Mouse (Mus musculus) stomach, embryonic 16.5 days (tissue): ENCODE data around the gene Rad21l. TPM values are rescaled to one million over a fixed set of nuclear protein-coding genes. Genes with fewer than 3 reads are reported as not detected.
"Not testable (repeated sequence)": the region's sequence is repeated elsewhere in the genome, so short reads cannot be mapped to it uniquely, and the experiment has no call there.

Experiments
- ATAC-seq: fragments of 200-750 bp; cut with Nextera tagmentation; 2 replicates; pipeline ENCODE4 v1.8.0; 2017; ENCODE audit warnings: moderate number of reproducible peaks, moderate TSS enrichment; ENCODE audit not compliant: insufficient read depth, low FRiP score
- H3K27ac ChIP-seq: fragments of 300-500 bp; sonication (generic); 2 replicates; pipeline ENCODE4 v1.5.1; 2014; ENCODE audit warnings: low read length
- H3K27me3 ChIP-seq: fragments of 300-500 bp; sonication (generic); 2 replicates; pipeline ENCODE4 v1.6.1; 2014; ENCODE audit warnings: low read length, control low read depth, mixed read lengths; ENCODE audit not compliant: control insufficient read depth, insufficient read depth
- H3K36me3 ChIP-seq: fragments of 300-500 bp; sonication (generic); 2 replicates; pipeline ENCODE4 v1.6.1; 2014; ENCODE audit warnings: low read length; ENCODE audit not compliant: control insufficient read depth, insufficient read depth
- H3K4me1 ChIP-seq: fragments of 300-500 bp; sonication (generic); 2 replicates; pipeline ENCODE4 v1.6.1; 2014; ENCODE audit warnings: low read length, control low read depth, mixed read lengths; ENCODE audit not compliant: control insufficient read depth, insufficient read depth
- H3K4me2 ChIP-seq: fragments of 300-500 bp; sonication (generic); 2 replicates; pipeline ENCODE4 v1.6.1; 2014; ENCODE audit warnings: low read depth, low read length, mixed read lengths
- H3K4me3 ChIP-seq: fragments of 300-500 bp; sonication (generic); replicated peaks from 2 replicates; pipeline ENCODE4 v1.5.1; 2014; ENCODE audit warnings: mild to moderate bottlenecking, low read length
- H3K9ac ChIP-seq: fragments of 300-500 bp; sonication (generic); 2 replicates; pipeline ENCODE4 v1.6.1; 2014; ENCODE audit warnings: low read length
- H3K9me3 ChIP-seq: fragments of 300-500 bp; sonication (generic); replicated peaks from 2 replicates; pipeline ENCODE4 v1.6.1; 2016; ENCODE audit warnings: low read length, control low read depth; ENCODE audit not compliant: control insufficient read depth
- WGBS: fragments of 180-500 bp; shearing (Covaris S2); extraction: QIAGEN DNeasy Blood & Tissue Kit; methylation state at CpG from one replicate; pipeline ENCODE4 v1.1.7; 2014; 5-methylcytosine and 5-hydroxymethylcytosine counted together
- polyA plus RNA-seq: library from polyadenylated mRNA; unstranded; fragments of >200 nt; fragmentation: Nextera tagmentation; extraction: Ambion mirVana; gene quantifications from 2 replicates; pipeline ENCODE4 v1.2.1, GENCODE M21; 2015

Gene Rad21l
- polyA plus RNA-seq, 1 experiment from 2014 or later: not detected

DNA sequence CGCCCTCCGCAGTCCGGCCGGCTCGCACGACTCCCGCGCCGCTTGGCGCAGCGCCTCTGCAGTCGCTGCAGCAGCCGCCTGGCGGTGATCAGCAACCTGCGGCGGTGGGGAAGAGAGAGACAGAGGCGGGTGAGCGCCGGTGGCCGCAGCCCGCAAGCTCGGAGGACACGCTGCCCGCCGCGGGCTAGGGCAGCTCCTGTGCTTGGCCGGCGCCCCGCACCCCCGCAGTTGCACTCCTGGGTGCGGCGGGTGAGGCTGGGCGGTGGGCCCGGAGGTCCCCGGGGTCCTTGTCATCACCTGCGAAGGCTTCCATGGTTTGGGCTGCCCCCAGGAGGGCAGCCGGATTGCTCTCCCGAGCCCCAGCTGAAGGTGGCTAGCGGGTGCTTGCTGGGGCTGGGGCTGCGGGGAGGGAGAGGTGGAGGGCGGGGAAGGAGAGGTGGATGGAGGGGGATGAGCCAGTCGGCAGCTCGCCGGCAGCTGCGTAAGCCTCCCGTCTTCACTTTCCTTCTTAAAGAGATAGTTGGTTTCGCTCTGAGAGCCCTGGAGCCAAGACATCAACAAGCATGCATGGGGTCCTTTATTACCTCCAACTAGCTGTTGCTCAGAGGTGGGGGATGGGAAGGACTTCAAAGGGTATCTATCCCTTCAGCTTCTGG lies 36.0 kb downstream of the Rad21l start, which contains the start of gene Snph:
TSS of gene Snph (minus strand) at position 435 of the 656 bp plus-strand sequence.
- Histone ChIP-seq H3K36me3 (no peaks in the 10 kb centered on the region), H3K27ac (no peak within 1 kb of the TSS), H3K9me3 (no peaks in the 10 kb centered on the region), H3K27me3 (peaks cover 22% of the 10 kb centered on the region), H3K9ac (peak within 1 kb of the TSS; percentile 75), H3K4me2 (peak within 1 kb of the TSS; percentile 99), H3K4me3 (peak within 1 kb of the TSS; percentile 64), H3K4me1 (peaks cover 5% of the 10 kb centered on the region)
- peak; percentile 71; the same call in 1 of the 2 replicates for ATAC-seq
- WGBS: under 1% methylated on average over 46 of the region's 47 CpGs

DNA sequence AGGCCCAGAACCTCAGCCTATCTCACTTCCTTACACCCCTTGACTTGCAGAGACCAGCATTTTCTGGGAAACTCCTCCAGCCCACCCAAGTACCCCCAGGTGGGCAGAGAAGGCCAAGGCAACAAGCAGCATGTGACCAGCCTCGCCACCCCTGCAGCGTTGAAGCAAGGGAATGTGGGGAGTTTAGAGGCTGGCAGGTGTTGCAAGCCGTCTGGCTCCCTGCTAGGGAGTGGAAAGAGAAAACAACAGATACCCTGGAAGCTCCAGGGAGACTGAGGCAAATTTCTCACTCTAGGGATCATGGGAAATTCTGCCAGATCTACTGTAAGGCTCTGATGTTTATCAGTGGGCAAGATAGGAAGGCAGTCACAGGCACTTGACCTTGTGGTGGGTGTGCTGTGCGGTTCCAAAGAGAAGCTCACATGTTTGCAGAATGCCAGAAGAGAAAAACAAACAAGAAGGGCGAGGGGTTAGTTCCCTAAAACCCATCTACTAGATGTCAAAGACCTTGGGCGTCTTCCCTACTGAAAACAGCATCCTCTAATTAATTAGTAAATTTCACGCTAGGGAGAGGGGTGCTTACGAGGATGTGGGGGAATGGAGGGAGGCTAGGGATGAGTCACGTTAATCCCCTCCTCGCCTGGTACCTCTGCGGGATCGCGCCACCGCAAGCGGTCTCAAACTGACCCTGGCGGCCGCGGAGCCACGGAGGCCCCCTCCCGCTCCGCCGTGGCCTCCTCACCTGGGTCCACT lies 36.8 kb downstream of the Rad21l start:
- H3K9me3 ChIP-seq: no peaks in the 10 kb centered on the region
- H3K27me3 ChIP-seq: peaks cover 22% of the 10 kb centered on the region
- no peak for ATAC-seq
- H3K4me3 ChIP-seq: peak overlapping the region; percentile 64
- peak overlapping the region; percentile 75 for H3K9ac ChIP-seq
- peaks cover 5% of the 10 kb centered on the region for H3K4me1 ChIP-seq
- peak overlapping the region; percentile 99 for H3K4me2 ChIP-seq
- WGBS: 7% methylated on average over 22 of the region's 22 CpGs
- no peaks in the 10 kb centered on the region for H3K36me3 ChIP-seq
- H3K27ac ChIP-seq: no peak overlapping the region

DNA sequence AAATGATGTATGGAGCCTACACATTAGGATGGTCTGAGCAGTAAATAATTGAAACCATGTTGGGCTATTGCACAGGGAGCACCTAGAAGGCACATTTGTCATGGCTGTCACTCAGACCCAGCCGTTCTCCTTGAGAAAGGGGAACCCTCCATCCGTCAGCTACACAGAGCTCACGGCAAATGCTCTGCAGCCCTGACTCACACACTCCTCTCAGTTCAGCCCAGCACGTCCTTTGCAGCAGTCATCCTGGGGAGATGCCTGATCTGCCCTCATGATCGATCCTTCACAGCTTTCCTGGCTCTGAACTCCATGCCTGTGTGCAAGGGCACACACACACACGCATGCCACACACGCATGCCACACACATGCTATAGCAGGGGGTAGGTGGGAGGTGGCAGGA lies 39.0 kb downstream of the Rad21l start:
- no peak overlapping the region for H3K9ac ChIP-seq
- no peaks in the 10 kb centered on the region for H3K36me3 ChIP-seq
- no peak for ATAC-seq

DNA sequence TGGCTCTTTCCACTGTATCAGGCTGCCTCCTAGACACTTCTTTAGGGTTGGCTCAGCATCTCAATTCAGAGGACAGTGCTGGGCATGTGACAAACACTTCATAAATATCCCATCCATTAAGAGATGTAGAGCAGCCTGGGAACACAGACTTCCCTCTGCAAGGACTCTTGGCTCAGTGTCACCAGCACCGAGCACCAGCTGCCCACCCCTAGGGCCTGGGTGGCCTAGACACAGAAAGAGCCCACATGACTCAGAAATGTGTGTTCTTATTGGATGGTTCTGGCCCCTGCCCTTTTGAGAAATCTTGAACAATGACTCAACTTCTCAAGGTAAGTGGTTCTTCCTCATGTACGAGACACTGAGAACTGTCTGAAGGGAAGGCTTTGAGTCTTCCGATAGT lies 40.3 kb downstream of the Rad21l start:
- no peak for ATAC-seq
- H3K36me3 ChIP-seq: no peaks in the 10 kb centered on the region
- 86% methylated on average over 3 of the region's 3 CpGs for WGBS

More for the DNA sequence above, 39.0 kb downstream of the Rad21l start:
- no peaks in the 10 kb centered on the region for H3K9me3 ChIP-seq
- H3K4me1 ChIP-seq: peaks cover 5% of the 10 kb centered on the region
- H3K4me2 ChIP-seq: no peak overlapping the region
- no peak overlapping the region for H3K27ac ChIP-seq
- H3K27me3 ChIP-seq: peaks cover 22% of the 10 kb centered on the region
- 57% methylated on average over 7 of the region's 7 CpGs for WGBS
- H3K4me3 ChIP-seq: no peak overlapping the region

DNA sequence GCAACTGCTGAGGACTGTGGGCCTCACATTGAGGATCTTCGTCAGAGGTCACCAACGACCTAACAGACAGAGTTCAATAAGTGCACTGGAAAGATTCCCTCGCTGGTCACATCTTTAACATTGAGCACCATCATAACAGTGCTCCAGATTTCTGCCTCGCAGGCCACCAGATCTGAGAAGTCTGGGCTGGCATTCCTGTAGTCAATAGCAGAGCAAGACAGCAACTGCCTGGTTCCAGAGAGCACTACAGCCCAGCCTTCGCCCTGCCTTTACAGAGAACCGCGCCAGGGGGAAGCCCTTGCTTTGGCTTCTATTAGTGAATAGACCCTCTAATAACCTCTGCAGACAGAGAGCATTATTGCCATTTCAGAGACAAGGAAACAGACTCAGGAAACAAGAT lies 42.0 kb downstream of the Rad21l start:
- Histone ChIP-seq H3K27ac (no peak overlapping the region), H3K4me2 (no peak overlapping the region), H3K4me1 (no peaks in the 10 kb centered on the region), H3K4me3 (no peak overlapping the region), H3K9ac (no peak overlapping the region), H3K27me3 (0 out of 2 replicates have a peak, but pooled peaks cover 4% of the 10 kb centered on the region), H3K9me3 (no peaks in the 10 kb centered on the region), H3K36me3 (no peaks in the 10 kb centered on the region)
- 86% methylated on average over 7 of the region's 7 CpGs for WGBS
- no peak for ATAC-seq

More for the DNA sequence above, 40.3 kb downstream of the Rad21l start:
- Histone ChIP-seq H3K4me1 (peaks cover 5% of the 10 kb centered on the region), H3K4me2 (no peak overlapping the region), H3K4me3 (no peak overlapping the region), H3K9ac (no peak overlapping the region), H3K9me3 (no peaks in the 10 kb centered on the region), H3K27me3 (peaks cover 16% of the 10 kb centered on the region), H3K27ac (no peak overlapping the region)

DNA sequence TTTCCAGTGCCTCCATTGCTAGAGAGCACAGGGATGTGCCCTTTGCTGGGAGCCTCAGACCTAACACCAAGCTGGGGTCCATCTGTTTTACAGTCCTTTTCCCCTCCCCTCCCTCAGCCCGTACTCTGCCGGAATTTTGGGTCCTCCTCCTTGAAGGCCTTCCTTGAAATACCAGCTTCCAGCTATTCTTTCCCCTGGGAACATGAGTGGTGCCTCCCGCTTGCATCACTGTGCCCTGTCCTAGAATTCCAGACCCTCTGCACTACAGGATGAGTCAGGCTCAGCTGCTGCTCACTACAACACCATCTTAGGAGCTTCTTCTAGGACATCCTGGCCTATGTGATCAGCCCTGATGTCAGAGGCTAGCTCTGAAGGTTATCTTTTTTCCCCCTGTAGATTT lies 44.6 kb downstream of the Rad21l start:
- Histone ChIP-seq H3K27ac (no peak overlapping the region), H3K4me1 (no peaks in the 10 kb centered on the region), H3K4me2 (no peak overlapping the region), H3K9ac (no peak overlapping the region), H3K4me3 (no peak overlapping the region), H3K36me3 (no peaks in the 10 kb centered on the region), H3K9me3 (no peaks in the 10 kb centered on the region), H3K27me3 (no peaks in the 10 kb centered on the region)
- ATAC-seq: no peak
- 59% methylated on average over 3 of the region's 3 CpGs for WGBS

DNA sequence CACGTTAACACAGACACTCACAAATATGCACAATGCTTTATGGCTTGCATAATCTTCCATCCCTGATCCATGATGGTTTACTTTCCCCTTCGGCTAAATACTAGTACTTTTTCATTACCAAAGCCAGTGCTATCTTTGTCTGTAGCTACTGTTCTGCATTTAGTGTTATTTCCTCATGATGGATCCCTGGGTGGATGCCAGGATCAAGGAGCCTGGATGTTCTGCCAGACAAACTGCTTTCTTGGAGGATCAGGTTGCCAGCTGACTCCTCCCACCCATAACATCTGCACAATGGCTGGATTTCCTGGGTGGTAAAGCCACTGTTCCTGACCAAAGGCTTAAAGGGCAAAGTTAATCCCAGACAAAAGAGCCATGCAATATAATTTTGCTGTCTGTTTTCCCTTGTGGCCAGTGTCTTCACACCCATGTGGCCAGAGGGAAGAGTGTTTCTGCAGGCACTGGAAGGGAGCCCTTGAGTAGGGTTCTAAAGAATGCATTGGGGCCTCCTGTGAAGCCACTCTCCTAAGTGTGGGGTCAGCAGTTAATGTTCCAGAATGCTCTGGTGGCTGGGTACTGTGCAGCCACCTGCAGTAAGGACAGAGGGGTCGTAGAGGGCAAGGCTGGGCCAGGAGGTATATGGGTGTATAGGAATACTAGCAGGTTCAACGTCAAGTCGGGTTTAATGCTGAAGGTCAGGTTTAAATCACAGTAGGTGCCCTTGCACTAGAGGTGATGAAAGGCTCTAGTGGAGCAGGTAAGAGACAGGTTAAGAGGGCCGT lies 51.6 kb downstream of the Rad21l start:
- no peak overlapping the region for H3K4me2 ChIP-seq
- no peak for ATAC-seq

DNA sequence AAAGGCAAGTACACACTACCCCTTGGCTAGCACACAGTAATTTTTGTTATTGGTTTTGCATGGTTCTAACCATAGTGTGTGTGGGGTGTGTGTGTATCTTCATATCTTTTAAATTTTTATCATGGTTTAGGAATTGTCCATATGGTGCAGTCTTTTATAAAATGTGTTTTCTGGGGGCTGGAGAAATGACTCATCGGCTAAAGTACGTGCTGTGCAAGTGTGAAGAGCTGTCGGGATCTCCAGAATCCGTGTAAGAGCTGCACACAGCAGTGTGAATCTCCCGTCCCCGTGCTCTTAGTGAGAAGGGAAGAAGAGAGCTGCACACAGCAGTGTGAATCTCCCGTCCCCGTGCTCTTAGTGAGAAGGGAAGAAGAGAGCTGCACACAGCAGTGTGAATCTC lies 52.6 kb downstream of the Rad21l start:
- not testable (repeated sequence) for H3K4me1 ChIP-seq, H3K9ac ChIP-seq, H3K36me3 ChIP-seq, ATAC-seq, H3K27me3 ChIP-seq, H3K4me2 ChIP-seq, H3K4me3 ChIP-seq, H3K27ac ChIP-seq, H3K9me3 ChIP-seq
- WGBS: 60% methylated on average over 6 of the region's 8 CpGs

More for the DNA sequence above, 51.6 kb downstream of the Rad21l start:
- Histone ChIP-seq H3K27ac (no peak overlapping the region), H3K9me3 (no peaks in the 10 kb centered on the region), H3K9ac (no peak overlapping the region), H3K4me3 (no peak overlapping the region), H3K4me1 (0 out of 2 replicates have a peak, but pooled peaks cover 4% of the 10 kb centered on the region), H3K36me3 (no peaks in the 10 kb centered on the region), H3K27me3 (no peaks in the 10 kb centered on the region)
- 64% methylated on average over 6 of the region's 6 CpGs for WGBS
